Mouse (Mus musculus) kidney, adult 2 months (tissue): ENCODE data around the gene Slc25a28.

Source experiments
- CTCF ChIP-seq: fragments of 200-500 bp; conservative IDR thresholded peaks from 2 replicates; pipeline ENCODE4 v1.5.1; 2011; ENCODE audit warnings: low read depth, mild to moderate bottlenecking, control low read depth, low read length, moderate library complexity, mixed read lengths; ENCODE audit not compliant: insufficient read depth, insufficient read length
- POLR2A ChIP-seq: fragments of 200-500 bp; IDR thresholded peaks from one replicate; pipeline ENCODE4 v1.6.1; 2011; ENCODE audit warnings: low read depth, low read length, control low read depth

DNA sequence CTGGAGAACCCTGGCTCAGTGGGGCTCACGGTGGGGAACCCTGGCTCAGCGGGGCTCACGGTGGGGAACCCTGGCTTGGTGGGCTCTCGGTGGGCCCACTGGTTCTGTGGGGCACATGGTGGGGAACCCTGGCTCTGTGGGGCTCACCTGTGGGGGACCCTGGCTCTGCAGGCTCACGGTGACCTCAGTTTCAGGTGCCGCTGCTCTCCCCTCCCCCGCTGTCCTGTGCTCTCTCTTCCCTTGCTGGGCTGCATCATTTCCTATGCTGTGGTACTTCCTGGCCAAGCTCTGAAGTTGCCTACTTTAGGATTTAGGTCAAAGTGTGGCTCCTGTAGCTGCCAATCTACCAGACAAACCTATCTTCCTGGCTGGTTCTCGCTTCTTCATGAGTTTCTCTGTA, 48.2 kb upstream of the Slc25a28 start:
- TF ChIP-seq POLR2A (no peak), CTCF (no peak)
